Mouse (Mus musculus): ENCODE results near the gene Trmt112. TPM values are rescaled to one million over a fixed set of nuclear protein-coding genes. Genes with fewer than 3 reads are reported as not detected.

Trmt112 gene
- polyA plus RNA-seq, 1 experiment from 2014 or later: 118 TPM

- Histone ChIP-seq H3K27ac (no peak overlapping the region), H3K9ac (no peak overlapping the region), H3K36me3 (replicated peaks; ENCODE audit: control insufficient read depth, insufficient read depth) (no peaks in the 10 kb centered on the region), H3K4me1 (replicated peaks; ENCODE audit: control insufficient read depth, insufficient read depth, low read length) (peaks cover 15% of the 10 kb centered on the region; the same call in 1 of the 2 replicates), H3K4me2 (replicated peaks) (no peak overlapping the region), H3K4me3 (replicated peaks; ENCODE audit: low read length) (no peak overlapping the region), H3K27me3 (ENCODE audit: control insufficient read depth, insufficient read depth, low read length) (peaks cover 90% of the 10 kb centered on the region), H3K9me3 (ENCODE audit: control insufficient read depth, low read length) (no peaks in the 10 kb centered on the region)
- ATAC-seq (ENCODE audit: low FRiP score): no peak
- DNase-seq (ENCODE audit: low spot score): no peak
- WGBS: 39% methylated on average over 1 of the region's 1 CpGs
Observed at GRCm38 (mm10) chr19:6932018-6932417, 22.5 kb downstream of the Trmt112 start.

DNA sequence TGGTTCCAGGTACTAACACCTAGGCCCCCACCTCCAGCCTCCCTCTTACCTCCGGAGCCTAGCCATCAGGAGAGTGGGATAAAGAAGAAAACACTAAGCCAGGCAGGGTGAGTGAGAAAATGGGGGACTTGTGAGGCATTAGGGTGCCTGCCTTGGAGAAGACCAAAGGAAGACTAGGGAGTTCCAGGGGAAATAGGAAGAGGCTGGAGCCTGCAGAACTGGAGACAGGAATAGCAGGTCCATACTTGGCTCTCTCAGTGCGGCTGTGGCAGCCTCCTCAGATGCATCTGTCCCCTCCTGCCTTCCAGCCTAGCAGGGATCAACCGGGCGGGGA, 23.6 kb downstream of the Trmt112 start:
- peak overlapping the region; percentile 78 for H3K4me2 ChIP-seq (replicated peaks)
- WGBS: 19% methylated on average over 4 of the region's 4 CpGs
- H3K36me3 ChIP-seq (replicated peaks; ENCODE audit: control insufficient read depth, insufficient read depth): no peaks in the 10 kb centered on the region
- peaks cover 79% of the 10 kb centered on the region for H3K27me3 ChIP-seq (ENCODE audit: control insufficient read depth, insufficient read depth, low read length)
- DNase-seq (ENCODE audit: low spot score) (no peak), ATAC-seq (ENCODE audit: low FRiP score) (no peak)
- peak overlapping the region; percentile 62 for H3K9ac ChIP-seq
- no peaks in the 10 kb centered on the region for H3K9me3 ChIP-seq (ENCODE audit: control insufficient read depth, low read length)
- 0 out of 2 replicates have a peak, but pooled peaks cover 15% of the 10 kb centered on the region for H3K4me1 ChIP-seq (replicated peaks; ENCODE audit: control insufficient read depth, insufficient read depth, low read length)
- H3K27ac ChIP-seq: no peak overlapping the region
- H3K4me3 ChIP-seq (replicated peaks; ENCODE audit: low read length): peak overlapping the region; percentile 41

GRCm38 (mm10) chr19:6933436-6934194, 24.1 kb downstream of the Trmt112 start:
- no peak for DNase-seq (ENCODE audit: low spot score)
- no peaks in the 10 kb centered on the region for H3K9me3 ChIP-seq (ENCODE audit: control insufficient read depth, low read length)
- WGBS: 3% methylated on average over 58 of the region's 58 CpGs
- ATAC-seq (ENCODE audit: low FRiP score): peak; percentile 51
- H3K4me2 ChIP-seq (replicated peaks): peak overlapping the region; percentile 78
- peaks cover 74% of the 10 kb centered on the region for H3K27me3 ChIP-seq (ENCODE audit: control insufficient read depth, insufficient read depth, low read length)
- 0 out of 2 replicates have a peak, but pooled peaks cover 15% of the 10 kb centered on the region for H3K4me1 ChIP-seq (replicated peaks; ENCODE audit: control insufficient read depth, insufficient read depth, low read length)
- H3K36me3 ChIP-seq (replicated peaks; ENCODE audit: control insufficient read depth, insufficient read depth): 0 out of 2 replicates have a peak, but pooled peaks cover 3% of the 10 kb centered on the region
- H3K4me3 ChIP-seq (replicated peaks; ENCODE audit: low read length): peak overlapping the region; percentile 41
- peak overlapping the region; percentile 62 for H3K9ac ChIP-seq
- H3K27ac ChIP-seq: no peak overlapping the region

- Histone ChIP-seq H3K4me3 (replicated peaks; ENCODE audit: low read length) (peak within 1 kb of the TSS; percentile 41), H3K27me3 (ENCODE audit: control insufficient read depth, insufficient read depth, low read length) (peaks cover 66% of the 10 kb centered on the region), H3K4me1 (replicated peaks; ENCODE audit: control insufficient read depth, insufficient read depth, low read length) (peaks cover 22% of the 10 kb centered on the region), H3K9ac (peak within 1 kb of the TSS; percentile 62), H3K27ac (no peak within 1 kb of the TSS), H3K4me2 (replicated peaks) (peak within 1 kb of the TSS; percentile 78), H3K36me3 (replicated peaks; ENCODE audit: control insufficient read depth, insufficient read depth) (0 out of 2 replicates have a peak, but pooled peaks cover 7% of the 10 kb centered on the region), H3K9me3 (ENCODE audit: control insufficient read depth, low read length) (no peaks in the 10 kb centered on the region)
- ATAC-seq (ENCODE audit: low FRiP score): no peak
- no peak for DNase-seq (ENCODE audit: low spot score)
- 12% methylated on average over 23 of the region's 23 CpGs for WGBS
Observed at GRCm38 (mm10) chr19:6934195-6934977, 24.9 kb downstream of the Trmt112 start, which contains the start of gene Kcnk4. Gene Kcnk4, minus strand, starts transcription at chr19:6934515.

DNA sequence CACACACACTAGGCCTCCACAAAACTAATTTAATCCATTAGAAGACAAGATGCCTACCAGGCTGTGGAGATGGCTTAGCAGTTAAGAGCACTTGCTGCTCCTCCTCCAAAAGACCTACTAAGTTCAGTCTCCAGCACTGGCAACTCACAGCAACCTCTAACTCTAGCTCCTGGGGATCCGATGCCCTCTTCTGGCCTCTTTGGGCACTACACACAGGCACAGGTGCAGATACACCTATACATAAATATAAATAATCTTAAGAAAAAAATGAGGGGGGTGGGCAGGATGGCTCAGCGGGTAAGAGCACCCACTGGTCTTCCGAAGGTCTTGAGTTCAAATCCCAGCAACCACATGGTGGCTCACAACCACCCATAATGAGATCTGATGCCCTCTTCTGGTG, 26.8 kb downstream of the Trmt112 start:
- ATAC-seq (ENCODE audit: low FRiP score): no peak
- no peak overlapping the region for H3K9ac ChIP-seq
- no peaks in the 10 kb centered on the region for H3K9me3 ChIP-seq (ENCODE audit: control insufficient read depth, low read length)
- H3K4me2 ChIP-seq (replicated peaks): no peak overlapping the region
- 26% methylated on average over 3 of the region's 3 CpGs for WGBS
- H3K27ac ChIP-seq: no peak overlapping the region
- H3K36me3 ChIP-seq (replicated peaks; ENCODE audit: control insufficient read depth, insufficient read depth): 0 out of 2 replicates have a peak, but pooled peaks cover 7% of the 10 kb centered on the region
- peaks cover 38% of the 10 kb centered on the region for H3K4me1 ChIP-seq (replicated peaks; ENCODE audit: control insufficient read depth, insufficient read depth, low read length)
- DNase-seq (ENCODE audit: low spot score): no peak
- H3K4me3 ChIP-seq (replicated peaks; ENCODE audit: low read length): no peak overlapping the region
- H3K27me3 ChIP-seq (ENCODE audit: control insufficient read depth, insufficient read depth, low read length): peaks cover 51% of the 10 kb centered on the region

DNA sequence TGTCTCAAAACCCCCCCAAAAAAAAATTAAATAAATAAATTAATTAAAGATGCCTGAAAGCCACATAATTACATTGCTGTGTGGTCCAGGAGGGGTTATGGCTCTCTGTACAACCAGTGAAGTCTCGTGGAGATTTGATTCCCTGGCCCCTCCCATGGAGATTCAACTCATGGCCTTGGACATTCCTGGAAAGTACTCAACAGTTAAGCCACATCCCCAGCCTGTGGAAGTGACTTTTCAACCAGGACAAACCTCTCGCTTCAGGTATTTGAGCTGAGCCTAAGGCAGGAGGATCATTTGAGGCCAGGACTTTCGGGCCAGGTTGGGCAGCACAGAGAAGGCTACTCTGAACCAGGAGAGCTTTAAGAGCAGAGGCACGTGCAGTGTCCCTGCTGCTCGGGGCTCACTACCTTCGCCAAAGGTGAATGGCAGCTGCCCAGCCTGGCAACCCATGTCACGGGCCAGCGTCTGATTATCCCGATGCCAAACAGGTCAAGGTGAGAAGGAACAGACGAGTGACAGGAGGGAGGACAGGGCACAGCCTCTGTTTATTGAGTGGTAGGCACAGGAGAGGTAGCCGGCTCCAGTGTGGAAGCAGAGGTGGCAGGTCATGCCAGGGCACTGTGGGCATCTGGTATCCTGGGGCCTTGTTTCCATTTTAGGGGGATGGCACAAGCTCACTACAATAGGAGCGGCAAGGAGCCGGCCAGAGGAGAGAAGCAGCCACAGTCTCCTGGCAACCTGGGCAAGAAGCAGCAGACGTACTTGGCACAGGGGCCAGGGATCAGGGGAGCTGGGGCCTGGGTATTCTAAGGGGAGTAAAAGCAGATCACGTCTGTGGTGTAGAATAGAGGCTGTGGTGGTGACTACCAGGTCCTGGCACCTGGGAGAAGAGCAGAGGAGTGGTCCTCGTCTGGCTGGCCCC, 28.3 kb downstream of the Trmt112 start:
- 78% methylated on average over 16 of the region's 16 CpGs for WGBS
- no peaks in the 10 kb centered on the region for H3K9me3 ChIP-seq (ENCODE audit: control insufficient read depth, low read length)
- no peak overlapping the region for H3K9ac ChIP-seq
- H3K27me3 ChIP-seq (ENCODE audit: control insufficient read depth, insufficient read depth, low read length): peaks cover 36% of the 10 kb centered on the region
- DNase-seq (ENCODE audit: low spot score) (no peak), ATAC-seq (ENCODE audit: low FRiP score) (no peak)
- no peak overlapping the region for H3K4me2 ChIP-seq (replicated peaks)
- H3K36me3 ChIP-seq (replicated peaks; ENCODE audit: control insufficient read depth, insufficient read depth): 0 out of 2 replicates have a peak, but pooled peaks cover 7% of the 10 kb centered on the region
- H3K27ac ChIP-seq: no peak overlapping the region
- H3K4me1 ChIP-seq (replicated peaks; ENCODE audit: control insufficient read depth, insufficient read depth, low read length): peaks cover 41% of the 10 kb centered on the region
- no peak overlapping the region for H3K4me3 ChIP-seq (replicated peaks; ENCODE audit: low read length)

- Histone ChIP-seq H3K4me1 (replicated peaks; ENCODE audit: control insufficient read depth, insufficient read depth, low read length) (peaks cover 34% of the 10 kb centered on the region), H3K36me3 (replicated peaks; ENCODE audit: control insufficient read depth, insufficient read depth) (0 out of 2 replicates have a peak, but pooled peaks cover 7% of the 10 kb centered on the region), H3K27me3 (ENCODE audit: control insufficient read depth, insufficient read depth, low read length) (peaks cover 20% of the 10 kb centered on the region), H3K9ac (peak overlapping the region; percentile 83), H3K9me3 (ENCODE audit: control insufficient read depth, low read length) (no peaks in the 10 kb centered on the region), H3K4me2 (replicated peaks) (peak overlapping the region; percentile 100), H3K4me3 (replicated peaks; ENCODE audit: low read length) (no peak overlapping the region), H3K27ac (no peak overlapping the region)
- ATAC-seq (ENCODE audit: low FRiP score) (no peak), DNase-seq (ENCODE audit: low spot score) (no peak)
- 91% methylated on average over 20 of the region's 20 CpGs for WGBS
Observed at GRCm38 (mm10) chr19:6939106-6940002, 29.9 kb downstream of the Trmt112 start.

Measured in hindbrain, embryonic 14.5 days (tissue).